Mouse (Mus musculus): ENCODE data around the gene Gpn3. TPM values are rescaled to one million over a fixed set of nuclear protein-coding genes. Genes with fewer than 3 reads are reported as not detected.

Gpn3 gene
- total RNA-seq (2015; ENCODE audit: low replicate concordance), result 30.2 and 39.6 TPM in 2 replicates
- total RNA-seq (2017; ENCODE audit: low replicate concordance), result 15.2 and 16.8 TPM in 2 replicates

DNA sequence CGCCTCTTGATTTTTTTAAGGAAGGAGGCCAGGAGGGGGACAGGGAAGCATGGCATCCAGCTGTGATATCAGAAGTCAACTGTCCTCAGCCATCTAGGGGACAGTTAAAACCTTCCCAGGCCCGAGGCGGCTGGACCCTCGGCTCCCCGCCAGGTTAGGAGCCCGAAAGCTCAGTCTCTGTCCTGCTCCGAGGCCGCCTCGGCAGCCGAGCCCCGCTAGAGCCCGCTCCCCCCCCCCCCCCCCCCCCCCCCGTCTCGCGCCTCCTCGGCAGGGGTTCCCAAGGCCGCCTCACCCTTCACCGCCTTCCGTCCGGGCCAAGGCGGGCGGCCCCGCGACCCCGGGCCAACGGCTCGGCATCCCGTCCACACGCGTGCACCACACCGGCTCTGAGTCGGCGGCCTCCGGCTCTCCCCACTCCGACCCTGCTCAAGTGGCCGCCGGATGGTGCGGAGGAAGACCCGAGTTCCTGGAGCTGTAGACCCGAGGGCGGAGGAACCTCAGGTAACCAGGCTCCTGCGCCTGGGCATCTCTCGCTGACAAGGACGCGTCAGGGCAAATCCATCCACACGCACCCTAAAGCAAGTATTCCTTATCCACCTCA, at the start of gene Gpn3:
Gene Gpn3, plus strand, starts transcription at position 286 of the 601 bp plus-strand sequence.
- peak; percentile 68 for ATAC-seq (replicated peaks; ENCODE audit: low FRiP score, poor library complexity, severe bottlenecking)

GRCm38 (mm10) chr5:122323523-122323922, 48.2 kb upstream of the Gpn3 start:
- no peak for ATAC-seq (replicated peaks; ENCODE audit: low FRiP score, poor library complexity, severe bottlenecking)

- ATAC-seq (replicated peaks; ENCODE audit: low FRiP score, poor library complexity, severe bottlenecking), result no peak
These were observed 46.9 kb upstream of the Gpn3 start for GRCm38 (mm10) chr5:122324608-122325431.

DNA sequence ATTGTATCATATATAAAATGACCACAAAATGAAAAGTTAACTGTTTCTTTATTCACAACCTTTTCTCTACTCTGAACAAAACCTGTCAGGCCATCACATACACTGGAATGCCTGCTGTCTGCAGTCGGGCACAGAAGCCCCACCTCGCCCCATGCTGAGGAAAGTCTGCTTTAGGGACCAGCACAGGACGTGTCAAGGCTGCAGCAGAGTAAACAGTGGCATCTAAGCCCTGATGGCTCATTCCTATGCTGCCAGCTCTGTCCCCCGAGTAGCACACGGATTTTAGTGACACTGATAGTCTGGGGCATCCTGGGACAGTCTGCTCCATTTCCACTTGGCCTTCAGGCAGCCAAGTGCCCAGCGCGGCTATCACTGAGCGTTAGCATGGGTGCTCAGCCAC, 46.2 kb upstream of the Gpn3 start:
- ATAC-seq (replicated peaks; ENCODE audit: low FRiP score, poor library complexity, severe bottlenecking), result no peak

DNA sequence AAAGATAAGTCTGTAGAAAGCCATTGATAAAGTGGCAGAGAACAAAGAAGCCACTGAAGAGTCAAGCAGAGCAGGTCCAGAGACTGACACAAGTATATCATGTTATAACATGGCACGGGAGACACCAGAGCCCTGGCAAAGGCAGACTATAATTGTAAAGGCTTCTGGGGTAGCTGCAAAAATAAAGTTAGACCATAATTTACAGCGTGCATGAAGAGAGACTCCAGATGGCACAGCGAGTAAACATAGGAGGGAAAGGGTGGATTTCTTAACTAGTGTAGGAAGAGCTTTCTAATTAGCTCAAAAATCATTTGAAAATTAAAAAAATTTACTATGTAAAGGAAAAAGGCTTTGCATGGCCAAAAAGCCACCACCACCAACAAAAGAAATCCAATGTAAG, 44.4 kb upstream of the Gpn3 start:
- ATAC-seq (replicated peaks; ENCODE audit: low FRiP score, poor library complexity, severe bottlenecking), result no peak

DNA sequence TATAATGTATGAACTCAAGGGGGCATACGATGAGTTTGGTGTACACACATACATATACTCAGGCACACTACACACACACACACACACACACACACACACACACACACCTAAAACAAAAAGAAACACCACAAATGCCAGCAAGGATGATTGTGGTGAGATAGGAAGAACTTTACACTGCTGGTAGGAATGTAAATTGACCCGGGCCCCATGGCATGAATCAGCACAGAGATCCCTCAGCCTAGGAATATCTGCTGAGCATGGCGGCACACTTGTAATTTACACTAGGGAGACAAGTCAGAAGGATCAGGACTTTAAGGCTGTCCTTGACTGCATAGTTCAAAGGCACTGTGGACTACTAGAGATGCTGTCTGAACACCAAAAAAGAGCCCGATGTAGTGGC, 41.4 kb upstream of the Gpn3 start:
- no peak for ATAC-seq (replicated peaks; ENCODE audit: low FRiP score, poor library complexity, severe bottlenecking)

DNA sequence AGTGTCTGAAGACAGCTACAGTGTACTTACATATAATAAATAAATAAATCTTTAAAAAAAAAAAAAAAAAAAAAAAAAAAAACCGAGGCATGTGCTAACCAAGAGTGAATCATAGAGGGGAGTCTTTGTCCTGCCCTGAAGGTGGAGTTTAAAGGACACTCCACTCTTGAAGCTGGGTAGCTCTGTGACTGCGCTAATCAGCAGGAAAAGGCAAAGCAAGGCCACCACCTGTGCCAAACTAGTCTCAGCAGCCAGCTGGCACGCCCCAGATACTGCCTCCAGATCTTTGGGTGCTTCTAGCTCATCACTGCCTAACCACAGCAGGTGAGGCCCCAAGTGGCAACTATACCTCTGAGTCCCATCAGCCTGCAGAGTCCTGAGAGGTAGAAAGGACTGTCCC, 37.0 kb upstream of the Gpn3 start:
- ATAC-seq (replicated peaks; ENCODE audit: low FRiP score, poor library complexity, severe bottlenecking), result no peak

GRCm38 (mm10) chr5:122336554-122337294, 35.0 kb upstream of the Gpn3 start:
- ATAC-seq (replicated peaks; ENCODE audit: low FRiP score, poor library complexity, severe bottlenecking), result no peak

- ATAC-seq (replicated peaks; ENCODE audit: low FRiP score, poor library complexity, severe bottlenecking), result no peak
These were observed 28.8 kb upstream of the Gpn3 start for GRCm38 (mm10) chr5:122342874-122343273.

DNA sequence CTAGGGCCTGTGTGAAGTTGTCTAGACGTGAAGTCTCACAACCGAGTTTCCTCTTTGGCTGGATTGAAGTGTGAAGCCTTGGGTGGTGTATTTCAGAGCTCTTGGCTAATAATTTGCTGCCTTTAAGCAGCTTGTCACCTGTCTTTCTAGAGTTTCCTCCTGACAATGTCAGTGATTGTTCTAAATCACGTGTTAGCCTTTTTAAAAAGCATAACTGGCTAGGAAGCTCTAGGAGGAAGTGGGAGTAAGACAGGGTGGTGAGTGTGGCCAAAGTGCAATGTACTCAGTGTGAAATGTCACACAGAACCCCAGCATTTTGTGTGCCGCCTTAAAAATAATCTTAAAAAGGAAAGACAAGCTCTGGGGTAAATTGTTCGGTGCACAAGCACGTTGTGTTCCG, 27.9 kb upstream of the Gpn3 start:
- ATAC-seq (replicated peaks; ENCODE audit: low FRiP score, poor library complexity, severe bottlenecking), result no peak

- peak; percentile 88 for ATAC-seq (replicated peaks; ENCODE audit: low FRiP score, poor library complexity, severe bottlenecking)
These were observed 27.4 kb upstream of the Gpn3 start for GRCm38 (mm10) chr5:122344260-122344659.

DNA sequence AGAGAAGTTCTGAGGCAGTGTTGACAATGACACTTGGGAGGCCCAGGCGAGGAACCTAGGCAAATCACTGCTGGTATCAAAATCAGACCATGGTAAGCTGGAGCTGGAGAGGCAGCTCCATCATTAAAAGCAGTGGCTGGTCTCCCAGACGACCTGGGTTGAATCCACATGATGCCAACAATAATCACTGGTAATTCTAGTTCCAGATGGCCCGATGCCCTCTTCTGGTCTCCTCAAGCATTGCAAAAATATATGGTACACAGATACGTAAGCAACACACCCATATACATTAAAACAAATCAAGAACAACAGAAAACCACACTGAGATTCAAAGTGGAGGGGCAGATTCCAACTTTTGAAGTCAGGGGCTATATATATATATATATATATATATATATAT, 25.9 kb upstream of the Gpn3 start:
- ATAC-seq (replicated peaks; ENCODE audit: low FRiP score, poor library complexity, severe bottlenecking), result no peak

DNA sequence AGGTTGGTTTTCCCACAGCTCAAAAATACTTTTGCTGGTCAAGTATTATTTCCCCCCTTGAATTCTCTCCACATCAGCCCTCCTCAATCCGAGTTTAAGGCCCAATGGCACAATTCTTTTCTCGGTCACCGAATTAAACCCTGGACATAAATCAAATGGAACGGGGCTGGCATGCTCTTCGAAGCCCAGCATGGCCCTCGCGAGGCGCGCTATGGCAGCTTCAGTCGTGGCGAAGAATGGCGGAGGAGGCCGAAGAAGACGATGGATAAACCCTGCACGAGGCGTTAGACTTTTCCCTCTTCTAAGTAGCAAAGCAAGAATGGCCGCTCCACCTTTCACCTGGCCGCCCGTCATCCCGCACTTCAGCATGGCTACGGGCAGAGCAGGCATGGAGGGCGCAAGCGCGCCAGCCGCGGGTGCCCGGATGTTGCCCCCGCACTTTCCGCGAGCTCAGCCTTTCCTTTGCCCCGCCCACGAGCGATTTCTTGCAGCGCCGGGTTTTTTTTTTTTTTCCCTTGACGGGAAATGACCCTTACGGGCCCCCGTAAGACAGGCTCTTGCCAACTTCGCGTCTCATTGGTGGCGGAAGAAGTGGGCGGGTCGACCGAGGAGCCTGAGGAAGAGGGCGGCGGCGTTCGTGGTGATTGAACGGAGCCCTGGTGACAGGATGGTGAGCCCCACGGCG, 17.7 kb upstream of the Gpn3 start, which contains the start of the genes Rad9b and Vps29:
Gene Rad9b, minus strand, starts transcription at position 427 of the 685 bp plus-strand sequence.
Gene Vps29, plus strand, starts transcription at position 563 of the 685 bp plus-strand sequence.
- peak; percentile 98 for ATAC-seq (replicated peaks; ENCODE audit: low FRiP score, poor library complexity, severe bottlenecking)

DNA sequence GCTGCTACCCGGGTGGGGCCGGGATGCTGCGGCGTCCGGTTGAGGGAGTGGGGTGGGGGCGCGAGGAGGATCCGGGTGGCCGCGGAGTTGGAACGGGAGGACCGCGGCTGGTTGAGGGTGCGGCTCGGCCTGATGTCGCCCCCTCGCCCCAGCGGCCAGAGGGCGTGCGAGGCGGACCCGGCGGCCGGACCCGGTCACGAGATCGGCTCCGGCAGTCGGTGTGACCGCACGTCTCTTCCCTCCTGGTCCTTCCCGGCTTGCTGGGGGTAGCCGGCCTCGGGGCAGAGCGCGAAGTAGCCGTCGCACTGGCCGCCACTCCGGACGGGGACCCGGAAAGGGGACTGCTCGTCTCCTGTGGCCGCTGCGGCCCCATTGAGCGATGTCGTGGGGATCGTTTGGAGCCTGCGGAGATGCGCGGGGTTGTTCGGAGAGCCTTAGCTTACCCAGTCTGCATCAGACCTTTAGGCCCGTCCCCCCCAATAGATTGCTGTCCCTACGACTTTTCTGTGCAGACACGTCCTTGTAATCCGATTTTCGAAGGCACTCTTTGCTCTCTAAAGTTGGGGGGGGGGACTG, 17.1 kb upstream of the Gpn3 start:
- peak; percentile 10 for ATAC-seq (replicated peaks; ENCODE audit: low FRiP score, poor library complexity, severe bottlenecking)

DNA sequence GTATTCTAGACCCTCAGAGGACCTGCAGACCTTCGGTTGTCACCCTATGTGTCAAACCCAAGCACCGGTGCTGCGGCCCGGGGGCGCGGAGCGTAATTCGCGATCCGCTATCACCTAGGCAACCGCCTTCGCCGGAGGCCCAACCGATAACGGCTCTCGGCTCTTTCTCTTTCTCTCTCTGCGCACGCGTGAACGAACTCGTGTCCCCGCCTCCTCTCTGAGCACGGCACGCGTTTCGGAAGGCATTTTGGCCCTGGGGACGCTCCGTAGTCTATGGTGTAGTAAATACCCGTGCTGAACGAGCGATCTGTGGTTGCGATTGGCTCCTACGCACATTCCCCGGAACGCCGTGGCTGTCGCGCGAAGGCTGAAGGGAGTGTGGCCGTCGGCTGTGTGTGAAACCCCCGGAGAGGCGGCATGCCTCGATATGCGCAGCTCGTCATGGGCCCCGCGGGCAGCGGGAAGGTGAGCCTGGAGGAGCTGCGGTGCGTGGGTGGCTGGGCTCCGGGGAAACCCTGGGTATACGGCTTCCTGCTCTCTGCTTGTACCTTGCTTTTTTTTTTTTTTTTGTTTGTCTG, 605 bp downstream of the Gpn3 start, which contains the start of gene Fam216a:
Gene Fam216a, minus strand, starts transcription at position 173 of the 578 bp plus-strand sequence.
- peak; percentile 91 for ATAC-seq (replicated peaks; ENCODE audit: low FRiP score, poor library complexity, severe bottlenecking)

DNA sequence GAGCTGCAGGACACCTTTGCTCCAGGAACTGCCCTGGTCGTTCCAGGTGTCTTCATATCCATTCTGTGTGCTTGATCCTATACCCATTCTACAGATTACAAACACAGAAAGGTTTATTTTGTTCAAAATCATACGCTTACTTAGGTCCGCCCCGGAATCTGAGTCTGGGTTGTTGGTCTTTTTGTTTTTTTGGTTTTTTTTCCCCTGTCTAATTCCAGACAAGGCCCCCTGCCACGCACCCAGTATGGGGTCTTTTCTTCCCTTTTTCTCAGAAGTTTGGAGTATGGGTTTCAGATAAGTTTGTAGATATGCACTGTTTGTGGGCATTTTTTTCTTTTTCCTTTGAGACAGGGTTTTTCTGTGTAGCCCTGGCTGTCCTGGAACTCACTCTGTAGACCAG, 1.2 kb downstream of the Gpn3 start:
- no peak for ATAC-seq (replicated peaks; ENCODE audit: low FRiP score, poor library complexity, severe bottlenecking)

GRCm38 (mm10) chr5:122377101-122377833, 5.6 kb downstream of the Gpn3 start:
- ATAC-seq (replicated peaks; ENCODE audit: low FRiP score, poor library complexity, severe bottlenecking), result no peak

DNA sequence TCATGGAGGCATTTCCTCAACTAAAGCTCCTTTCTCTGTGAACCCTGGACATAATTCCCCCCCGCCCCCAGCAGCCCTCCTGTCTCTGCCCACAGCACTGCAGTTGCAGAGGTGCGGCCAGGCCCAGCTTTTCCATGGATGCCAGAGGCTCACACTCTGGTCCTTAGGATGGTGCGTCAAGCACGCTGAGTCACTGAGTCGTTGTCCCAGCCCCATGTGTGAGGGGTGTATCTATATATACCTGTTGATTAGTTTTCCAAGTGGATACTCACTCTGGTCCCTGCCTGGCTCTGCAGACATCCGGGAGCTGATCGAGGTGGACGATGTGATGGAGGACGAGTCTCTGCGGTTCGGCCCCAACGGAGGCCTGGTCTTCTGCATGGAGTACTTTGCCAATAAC, 6.5 kb downstream of the Gpn3 start:
- ATAC-seq (replicated peaks; ENCODE audit: low FRiP score, poor library complexity, severe bottlenecking), result no peak

Measured in erythroid progenitor cell, adult 5-6 weeks (primary cell).